Mouse (Mus musculus): ENCODE results near the gene Fkbp10.

DNA sequence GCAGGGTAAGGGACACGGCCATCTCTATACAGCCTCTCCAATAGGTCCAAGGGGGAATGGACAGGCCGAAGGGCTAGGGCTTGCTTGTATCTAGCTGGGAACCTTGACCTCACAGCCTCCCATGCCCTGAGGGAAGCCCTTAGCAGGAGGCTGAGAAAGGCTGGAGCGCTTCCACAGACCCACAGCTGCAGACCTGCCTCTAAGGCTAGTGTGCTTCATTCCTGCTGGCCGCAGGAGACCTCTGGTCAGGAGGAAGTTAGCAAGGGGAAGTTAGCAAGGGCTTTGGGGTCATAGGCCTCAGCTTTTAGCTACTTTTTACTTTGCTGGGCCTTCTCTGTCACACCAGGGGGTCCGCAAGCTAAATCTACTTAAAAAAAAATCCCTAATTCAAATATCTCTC lies 37.1 kb upstream of the Fkbp10 start:
- TF ChIP-seq CTCF (conservative IDR thresholded peaks at IDR 0.05; ENCODE audit: low read length) (no peak), NANOG (IDR thresholded peaks at IDR 0.05; ENCODE audit: borderline replicate concordance, low read length) (no peak)
